Mouse (Mus musculus): ENCODE measurements around the gene BC037034.
A peak's percentile ranks its signal among the peaks of the same experiment; 100 is the strongest.

The BC037034 gene

DNA sequence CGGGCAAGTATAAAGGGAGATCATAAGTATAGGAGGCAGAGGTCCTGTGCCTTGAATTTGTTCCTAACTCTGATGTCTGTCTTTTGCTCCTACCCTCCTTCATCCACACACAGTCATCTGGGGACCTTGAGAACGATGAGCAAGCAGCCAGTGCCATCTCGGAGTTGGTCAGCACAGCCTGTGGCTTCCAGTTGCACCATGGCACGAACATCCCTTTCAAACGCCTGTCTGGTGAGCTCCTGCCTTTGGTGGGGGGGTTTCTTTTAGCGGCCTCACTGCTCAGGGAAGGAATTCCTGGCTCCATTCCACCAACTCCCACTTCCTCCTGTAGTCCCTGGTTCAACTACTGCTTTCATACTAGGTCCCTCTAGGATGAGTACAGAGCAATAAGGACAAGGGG lies 5.3 kb downstream of the BC037034 start:
- Histone ChIP-seq H3K36me3 (ENCODE audit: insufficient read depth, low read length) (peaks cover 58% of the 10 kb centered on the region), H3K4me3 (replicated peaks; ENCODE audit: low read length) (no peak overlapping the region), H3K9me3 (ENCODE audit: low read length) (no peaks in the 10 kb centered on the region), H3K4me1 (replicated peaks; ENCODE audit: low read depth, low read length) (peaks cover 72% of the 10 kb centered on the region), H3K27me3 (ENCODE audit: insufficient read depth, low read length) (no peaks in the 10 kb centered on the region)
- no peak for TF ChIP-seq CTCF (conservative IDR thresholded peaks at IDR 0.05; ENCODE audit: low read length)
- no peak for TF ChIP-seq POU5F1 (IDR thresholded peaks at IDR 0.05; ENCODE audit: borderline replicate concordance, low read length)
- TF ChIP-seq NANOG (IDR thresholded peaks at IDR 0.05; ENCODE audit: borderline replicate concordance, low read length): no peak

DNA sequence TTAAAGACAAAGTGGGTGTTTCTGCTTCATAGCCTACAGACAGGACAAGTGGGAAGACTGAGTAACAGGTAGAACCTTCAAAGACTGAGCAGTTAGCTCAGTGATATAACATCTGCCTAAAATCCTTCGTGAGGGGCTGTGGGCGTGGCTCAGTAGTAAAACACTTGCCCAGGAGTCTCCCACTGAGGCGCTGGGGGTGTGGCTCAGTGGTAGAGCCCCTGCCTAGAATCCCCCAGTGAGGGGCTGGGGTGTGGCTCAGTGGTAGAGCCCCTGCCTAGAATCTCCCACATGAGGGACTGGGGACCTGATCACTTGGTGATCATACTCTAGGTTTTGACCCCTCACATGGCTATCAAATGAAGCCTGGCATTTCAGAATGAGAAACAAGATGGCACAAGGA lies 5.8 kb downstream of the BC037034 start:
- TF ChIP-seq POU5F1 (IDR thresholded peaks at IDR 0.05; ENCODE audit: borderline replicate concordance, low read length): no peak
- no peak for TF ChIP-seq NANOG (IDR thresholded peaks at IDR 0.05; ENCODE audit: borderline replicate concordance, low read length)
- no peak for TF ChIP-seq CTCF (conservative IDR thresholded peaks at IDR 0.05; ENCODE audit: low read length)

DNA sequence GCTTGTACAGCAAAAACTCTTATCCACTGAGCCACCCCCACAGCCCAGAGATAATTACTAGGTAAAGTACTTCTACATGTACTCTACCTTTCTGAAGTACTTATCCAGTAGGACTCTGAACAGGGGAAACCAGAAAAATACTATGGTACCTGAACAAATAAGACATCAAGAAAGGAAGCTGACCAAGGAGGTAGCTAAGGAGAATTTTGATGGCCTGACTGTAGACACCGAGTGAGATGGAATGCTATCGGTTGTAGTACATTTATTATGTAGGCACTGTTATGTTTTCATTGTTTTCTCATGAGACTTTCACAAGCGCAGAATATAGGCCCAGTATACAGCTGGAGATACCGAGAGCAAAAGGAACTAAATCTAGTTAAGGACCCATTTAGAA lies 6.3 kb downstream of the BC037034 start:
- TF ChIP-seq CTCF (conservative IDR thresholded peaks at IDR 0.05; ENCODE audit: low read length) (no peak), POU5F1 (IDR thresholded peaks at IDR 0.05; ENCODE audit: borderline replicate concordance, low read length) (no peak), NANOG (IDR thresholded peaks at IDR 0.05; ENCODE audit: borderline replicate concordance, low read length) (no peak)
- Histone ChIP-seq H3K4me3 (replicated peaks; ENCODE audit: low read length) (no peak overlapping the region), H3K27me3 (ENCODE audit: insufficient read depth, low read length) (no peaks in the 10 kb centered on the region)

More for the DNA sequence above, 5.8 kb downstream of the BC037034 start:
- Histone ChIP-seq H3K27me3 (ENCODE audit: insufficient read depth, low read length) (no peaks in the 10 kb centered on the region), H3K4me1 (replicated peaks; ENCODE audit: low read depth, low read length) (peaks cover 70% of the 10 kb centered on the region), H3K9me3 (ENCODE audit: low read length) (no peaks in the 10 kb centered on the region), H3K36me3 (ENCODE audit: insufficient read depth, low read length) (peaks cover 58% of the 10 kb centered on the region), H3K4me3 (replicated peaks; ENCODE audit: low read length) (no peak overlapping the region)

DNA sequence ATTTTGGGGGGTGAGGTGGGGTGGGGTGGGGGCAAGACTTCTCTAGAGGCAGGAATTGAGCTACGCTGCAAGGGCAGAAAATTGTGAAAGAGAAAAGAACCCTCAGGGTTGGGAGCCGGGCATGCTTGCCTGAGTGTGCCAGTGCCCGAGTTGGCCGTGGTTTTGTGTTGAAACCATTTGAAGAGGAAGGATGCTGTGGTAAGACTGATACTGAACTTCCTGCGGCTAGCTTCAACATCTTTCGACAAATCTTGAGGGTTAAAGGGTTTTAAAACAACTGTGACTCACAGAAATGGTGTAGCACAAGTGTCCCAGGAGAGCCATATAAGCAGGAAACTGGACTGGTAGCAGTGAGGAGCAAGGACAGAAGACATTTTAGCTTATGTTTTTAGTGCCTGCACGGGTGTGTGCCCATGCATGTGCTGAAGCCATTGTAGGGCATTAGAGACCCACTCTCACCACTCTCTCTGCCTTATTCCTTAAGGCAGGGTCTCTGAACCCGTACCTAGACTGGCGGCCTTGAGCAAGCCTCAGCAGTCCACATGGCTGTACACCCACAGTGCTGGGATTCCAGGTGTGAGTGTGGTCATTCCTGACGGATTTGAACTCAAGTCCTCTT lies 6.8 kb downstream of the BC037034 start:
- Histone ChIP-seq H3K4me1 (replicated peaks; ENCODE audit: low read depth, low read length) (peaks cover 60% of the 10 kb centered on the region), H3K9me3 (ENCODE audit: low read length) (no peaks in the 10 kb centered on the region), H3K4me3 (replicated peaks; ENCODE audit: low read length) (no peak overlapping the region), H3K36me3 (ENCODE audit: insufficient read depth, low read length) (peaks cover 51% of the 10 kb centered on the region), H3K27me3 (ENCODE audit: insufficient read depth, low read length) (no peaks in the 10 kb centered on the region)
- TF ChIP-seq CTCF (conservative IDR thresholded peaks at IDR 0.05; ENCODE audit: low read length) (no peak), NANOG (IDR thresholded peaks at IDR 0.05; ENCODE audit: borderline replicate concordance, low read length) (no peak), POU5F1 (IDR thresholded peaks at IDR 0.05; ENCODE audit: borderline replicate concordance, low read length) (no peak)

More for the DNA sequence above, 6.3 kb downstream of the BC037034 start:
- Histone ChIP-seq H3K36me3 (ENCODE audit: insufficient read depth, low read length) (peaks cover 56% of the 10 kb centered on the region), H3K4me1 (replicated peaks; ENCODE audit: low read depth, low read length) (peaks cover 66% of the 10 kb centered on the region), H3K9me3 (ENCODE audit: low read length) (no peaks in the 10 kb centered on the region)

DNA sequence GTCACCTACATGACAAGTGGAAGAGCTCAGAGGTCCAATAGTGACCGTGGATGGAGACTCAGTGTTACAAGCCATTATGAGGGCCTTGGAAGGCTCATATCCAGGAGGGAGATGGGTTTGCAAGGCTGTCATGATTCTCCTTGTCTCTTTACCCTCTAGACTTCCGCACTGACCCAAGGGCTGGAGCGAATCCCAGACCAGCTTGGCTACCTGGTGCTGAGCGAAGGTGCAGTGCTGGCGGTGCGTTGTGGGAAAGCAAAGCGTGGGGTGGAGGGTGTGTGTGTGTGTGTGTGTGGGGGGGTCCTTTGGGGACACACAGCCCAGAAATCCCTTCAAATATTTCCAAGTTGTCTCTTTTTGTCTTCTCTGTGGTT lies 7.8 kb downstream of the BC037034 start:
- H3K4me1 ChIP-seq (replicated peaks; ENCODE audit: low read depth, low read length): peaks cover 53% of the 10 kb centered on the region
- TF ChIP-seq CTCF (conservative IDR thresholded peaks at IDR 0.05; ENCODE audit: low read length) (no peak), POU5F1 (IDR thresholded peaks at IDR 0.05; ENCODE audit: borderline replicate concordance, low read length) (no peak), NANOG (IDR thresholded peaks at IDR 0.05; ENCODE audit: borderline replicate concordance, low read length) (no peak)

DNA sequence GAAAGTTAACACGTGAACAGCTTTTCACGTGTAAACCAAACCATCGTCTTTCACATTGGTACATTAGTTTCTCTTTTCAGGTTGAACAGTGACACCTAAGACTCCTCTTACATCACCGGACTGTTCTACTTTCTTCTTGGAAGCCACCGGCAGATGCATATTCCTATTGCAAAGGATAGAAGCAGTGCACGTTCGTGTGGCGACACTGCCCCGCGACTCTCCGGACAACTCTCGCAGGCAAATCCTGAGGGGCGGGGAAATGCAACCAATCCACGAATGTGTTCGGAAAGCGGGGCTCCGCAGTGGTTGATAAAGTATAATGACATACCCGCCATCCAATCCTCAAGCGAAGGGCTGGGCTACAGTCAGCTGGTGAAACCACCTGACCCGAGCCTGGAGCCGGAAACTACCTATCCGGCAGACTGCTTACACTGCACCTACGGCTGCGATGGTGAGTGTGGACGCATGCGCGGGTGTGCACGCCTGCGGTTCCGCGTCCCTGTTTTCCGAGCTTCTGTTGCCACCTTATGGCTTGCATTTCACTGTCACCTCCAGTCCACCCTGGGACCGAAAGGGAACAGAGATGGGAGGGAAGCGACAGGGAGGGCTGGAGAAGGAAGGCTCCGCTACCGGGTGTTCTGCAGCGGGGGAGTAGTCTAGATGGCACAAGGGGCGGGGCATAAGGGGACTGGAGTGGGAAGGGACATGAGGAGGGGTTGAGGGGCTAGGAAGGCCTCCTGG lies 8.3 kb downstream of the BC037034 start, which contains the start of gene Lamtor4:
Lamtor4 (plus strand) TSS at position 130 of the 741 bp plus-strand sequence.
- Histone ChIP-seq H3K4me1 (replicated peaks; ENCODE audit: low read depth, low read length) (peaks cover 48% of the 10 kb centered on the region), H3K27me3 (ENCODE audit: insufficient read depth, low read length) (no peaks in the 10 kb centered on the region), H3K36me3 (ENCODE audit: insufficient read depth, low read length) (peaks cover 36% of the 10 kb centered on the region), H3K4me3 (replicated peaks; ENCODE audit: low read length) (peak within 1 kb of the TSS; percentile 95), H3K9me3 (ENCODE audit: low read length) (no peaks in the 10 kb centered on the region)
- TF ChIP-seq POU5F1 (IDR thresholded peaks at IDR 0.05; ENCODE audit: borderline replicate concordance, low read length): no peak
- TF ChIP-seq CTCF (conservative IDR thresholded peaks at IDR 0.05; ENCODE audit: low read length): no peak
- TF ChIP-seq NANOG (IDR thresholded peaks at IDR 0.05; ENCODE audit: borderline replicate concordance, low read length): no peak

More for the DNA sequence above, 7.8 kb downstream of the BC037034 start:
- H3K27me3 ChIP-seq (ENCODE audit: insufficient read depth, low read length): no peaks in the 10 kb centered on the region
- H3K4me3 ChIP-seq (replicated peaks; ENCODE audit: low read length): peak overlapping the region; percentile 95
- H3K36me3 ChIP-seq (ENCODE audit: insufficient read depth, low read length): peaks cover 41% of the 10 kb centered on the region
- H3K9me3 ChIP-seq (ENCODE audit: low read length): no peaks in the 10 kb centered on the region

DNA sequence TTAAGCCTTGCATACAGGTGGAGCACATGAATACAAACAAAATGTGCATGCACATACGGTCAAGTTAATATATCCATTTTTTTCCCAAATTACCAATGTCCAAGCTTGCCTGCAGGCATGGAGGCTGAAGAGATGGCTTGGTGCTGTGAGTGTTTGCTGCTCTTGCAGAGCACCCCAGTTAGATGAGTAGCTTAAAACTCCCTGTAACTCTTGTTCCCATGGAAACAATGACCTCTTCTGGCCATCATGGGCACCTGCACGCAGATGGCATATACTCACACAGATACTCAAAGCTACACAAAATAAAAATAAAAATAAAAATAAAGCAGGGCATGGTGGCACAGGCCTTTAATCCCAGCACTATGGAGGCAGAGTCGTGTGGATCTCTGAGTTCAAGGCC lies 10.8 kb downstream of the BC037034 start:
- Histone ChIP-seq H3K4me1 (replicated peaks; ENCODE audit: low read depth, low read length) (peaks cover 28% of the 10 kb centered on the region), H3K27me3 (ENCODE audit: insufficient read depth, low read length) (no peaks in the 10 kb centered on the region), H3K9me3 (ENCODE audit: low read length) (0 out of 2 replicates have a peak, but pooled peaks cover 6% of the 10 kb centered on the region), H3K36me3 (ENCODE audit: insufficient read depth, low read length) (peaks cover 11% of the 10 kb centered on the region), H3K4me3 (replicated peaks; ENCODE audit: low read length) (no peak overlapping the region)
- no peak for TF ChIP-seq NANOG (IDR thresholded peaks at IDR 0.05; ENCODE audit: borderline replicate concordance, low read length)
- peak; percentile 31 for TF ChIP-seq CTCF (conservative IDR thresholded peaks at IDR 0.05; ENCODE audit: low read length)

DNA sequence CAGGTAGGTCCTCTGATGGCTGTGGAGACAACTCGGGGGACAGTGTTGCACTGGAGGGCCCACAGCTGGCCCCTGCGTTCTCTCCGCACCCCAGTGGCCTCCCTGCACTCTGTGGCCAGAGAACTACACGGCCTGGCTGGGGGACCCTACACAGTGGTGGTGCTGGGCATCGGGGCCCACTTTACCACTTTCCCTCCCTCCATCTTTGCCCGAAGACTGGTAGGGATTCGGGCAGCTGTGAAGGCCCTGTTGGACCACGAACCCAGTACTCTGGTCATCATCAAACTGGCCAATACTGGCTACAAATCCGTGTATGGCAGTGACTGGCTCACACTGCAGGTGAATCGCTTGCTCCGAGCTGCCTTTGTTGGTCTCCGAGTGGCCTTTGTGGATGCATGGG lies 12.7 kb downstream of the BC037034 start:
- no peaks in the 10 kb centered on the region for H3K27me3 ChIP-seq (ENCODE audit: insufficient read depth, low read length)
- H3K36me3 ChIP-seq (ENCODE audit: insufficient read depth, low read length): no peaks in the 10 kb centered on the region
- 0 out of 2 replicates have a peak, but pooled peaks cover 6% of the 10 kb centered on the region for H3K9me3 ChIP-seq (ENCODE audit: low read length)
- TF ChIP-seq POU5F1 (IDR thresholded peaks at IDR 0.05; ENCODE audit: borderline replicate concordance, low read length) (no peak), CTCF (conservative IDR thresholded peaks at IDR 0.05; ENCODE audit: low read length) (no peak)
- H3K4me1 ChIP-seq (replicated peaks; ENCODE audit: low read depth, low read length): peaks cover 13% of the 10 kb centered on the region
- no peak overlapping the region for H3K4me3 ChIP-seq (replicated peaks; ENCODE audit: low read length)
